Mouse (Mus musculus): ENCODE results near the gene Abca14. TPM values are rescaled to one million over a fixed set of nuclear protein-coding genes. Genes with fewer than 3 reads are reported as not detected.

Gene Abca14
- polyA plus RNA-seq, 1 experiment: not detected

DNA sequence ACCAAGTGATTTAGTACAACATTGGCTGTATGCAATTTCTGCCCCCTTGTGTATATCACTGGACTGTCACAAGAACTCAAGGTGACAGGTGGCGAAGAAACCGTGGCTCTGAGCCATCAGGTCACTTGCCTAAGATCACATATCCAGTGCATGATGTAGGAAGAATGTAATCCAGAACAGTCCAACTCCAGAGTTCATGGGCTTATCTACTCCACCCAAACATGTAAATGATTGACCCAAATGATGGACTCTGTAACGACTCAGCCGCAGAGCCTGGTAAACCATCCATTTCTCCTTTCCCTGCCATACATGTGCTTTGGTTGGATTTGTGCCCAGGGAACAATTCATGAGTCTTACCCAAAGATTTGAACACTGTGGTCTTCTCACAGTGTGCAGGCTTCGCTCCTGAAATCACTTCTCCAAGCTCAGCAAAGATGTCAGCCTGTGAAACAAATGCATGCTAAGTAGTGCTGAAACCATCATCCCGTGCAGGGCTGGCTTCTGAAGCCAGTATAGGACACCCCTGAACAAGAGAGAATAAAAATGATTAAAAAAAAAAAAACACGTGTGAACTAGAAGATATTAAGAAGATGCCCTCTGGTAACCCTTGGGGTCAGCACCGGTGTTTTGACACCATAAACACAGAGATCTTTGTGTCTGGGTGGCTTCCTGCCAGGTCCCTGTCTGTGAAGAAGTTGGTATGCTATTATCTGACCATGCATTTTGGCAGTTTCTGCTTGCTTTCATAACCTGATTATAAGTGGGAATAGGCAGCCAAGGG lies 14.2 kb upstream of the Abca14 start:
- Histone ChIP-seq H3K4me1 (ENCODE audit: control insufficient read depth, insufficient read depth, insufficient read length, low read length) (no peaks in the 10 kb centered on the region), H3K27ac (replicated peaks; ENCODE audit: low read depth, low read length) (no peak overlapping the region), H3K4me3 (ENCODE audit: insufficient read depth, low read depth, low read length) (no peak overlapping the region)

DNA sequence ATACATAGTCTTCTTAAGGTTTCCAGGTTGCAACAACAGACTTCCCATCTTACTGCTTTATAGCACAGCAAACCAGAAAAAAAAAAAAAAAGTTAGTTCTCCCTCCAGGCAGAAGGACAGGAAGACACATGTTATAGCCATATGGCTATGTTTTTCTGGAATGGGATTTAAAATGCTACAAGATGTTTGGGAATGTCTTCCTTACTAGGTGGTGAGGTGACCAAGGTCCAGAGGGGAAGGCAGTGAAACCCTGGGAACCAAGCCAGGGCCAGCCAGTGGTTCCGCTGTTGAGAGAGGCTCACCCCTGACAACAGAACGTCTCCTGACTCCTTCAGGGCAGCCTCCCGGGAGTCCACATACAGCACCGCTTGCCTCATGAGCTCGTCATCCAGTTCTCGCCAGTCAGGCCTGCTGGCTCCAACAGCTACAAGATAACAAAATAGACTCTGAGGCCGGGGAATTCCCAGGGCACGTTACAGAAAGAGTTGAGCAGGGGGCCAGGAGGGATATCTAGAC lies 13.6 kb upstream of the Abca14 start:
- Histone ChIP-seq H3K4me3 (ENCODE audit: insufficient read depth, low read depth, low read length) (no peak overlapping the region), H3K4me1 (ENCODE audit: control insufficient read depth, insufficient read depth, insufficient read length, low read length) (no peaks in the 10 kb centered on the region), H3K27ac (replicated peaks; ENCODE audit: low read depth, low read length) (no peak overlapping the region)

DNA sequence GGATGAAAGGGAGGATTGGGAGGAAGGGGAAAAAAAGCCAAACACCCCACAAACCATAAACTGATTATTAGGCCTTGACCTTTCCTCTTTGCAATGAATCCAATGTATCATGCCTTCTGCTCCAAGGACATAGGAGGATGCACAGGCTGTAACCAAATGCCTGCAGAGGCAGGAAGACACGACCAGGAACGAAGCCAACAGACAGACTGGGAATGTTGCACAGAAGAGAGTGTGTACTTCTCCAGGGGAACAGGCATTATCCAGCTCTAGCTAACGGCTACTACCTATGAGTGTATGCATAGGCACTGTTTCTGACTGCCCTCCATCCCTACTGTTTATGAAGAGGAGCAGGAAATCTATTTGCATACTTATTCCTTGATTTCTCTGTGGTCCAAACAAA lies 11.6 kb upstream of the Abca14 start:
- Histone ChIP-seq H3K27ac (replicated peaks; ENCODE audit: low read depth, low read length) (no peak overlapping the region), H3K4me1 (ENCODE audit: control insufficient read depth, insufficient read depth, insufficient read length, low read length) (no peaks in the 10 kb centered on the region), H3K4me3 (ENCODE audit: insufficient read depth, low read depth, low read length) (no peak overlapping the region)

DNA sequence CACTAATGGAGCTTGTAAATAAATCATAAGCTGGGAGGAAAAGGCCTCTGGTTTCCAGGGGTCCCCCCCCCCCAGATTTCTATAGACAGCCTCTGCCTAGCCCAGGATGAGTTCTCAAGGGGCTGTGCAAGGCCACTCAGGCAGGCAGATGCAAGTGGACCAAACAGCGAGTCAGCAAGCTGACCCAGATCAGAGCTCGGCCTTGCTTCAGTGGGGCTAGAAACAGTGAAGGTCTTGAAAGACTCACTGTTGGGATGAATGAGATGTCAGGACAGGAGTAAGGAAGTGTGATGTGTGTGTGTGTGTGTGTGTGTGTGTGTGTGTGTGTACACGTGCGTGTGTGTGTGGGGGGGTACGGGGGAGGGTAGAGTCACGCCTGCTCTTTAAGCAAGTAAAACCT lies 10.9 kb upstream of the Abca14 start:
- no peak overlapping the region for H3K4me3 ChIP-seq (ENCODE audit: insufficient read depth, low read depth, low read length)
- no peak overlapping the region for H3K27ac ChIP-seq (replicated peaks; ENCODE audit: low read depth, low read length)
- H3K4me1 ChIP-seq (ENCODE audit: control insufficient read depth, insufficient read depth, insufficient read length, low read length): no peaks in the 10 kb centered on the region

DNA sequence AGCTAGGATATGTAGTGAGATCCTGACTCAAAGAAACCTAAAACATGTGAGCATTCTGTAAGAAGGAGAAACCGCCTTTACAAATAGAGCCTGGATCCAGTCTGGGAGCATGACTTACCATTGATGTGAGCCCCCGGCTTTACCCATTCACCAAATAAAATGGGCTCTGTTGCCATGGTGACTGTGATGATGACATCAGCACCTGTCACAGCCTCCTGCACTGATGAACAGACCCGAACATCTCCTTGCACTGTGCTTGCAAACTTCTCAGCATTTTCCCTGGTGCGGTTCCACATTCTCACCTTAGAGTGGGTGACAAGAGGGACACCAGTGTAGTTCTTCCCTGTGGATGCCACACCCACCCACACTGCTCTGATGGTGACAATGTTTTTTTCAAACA lies 8.6 kb upstream of the Abca14 start:
- H3K4me1 ChIP-seq (ENCODE audit: control insufficient read depth, insufficient read depth, insufficient read length, low read length): no peaks in the 10 kb centered on the region
- H3K4me3 ChIP-seq (ENCODE audit: insufficient read depth, low read depth, low read length): no peak overlapping the region
- no peak overlapping the region for H3K27ac ChIP-seq (replicated peaks; ENCODE audit: low read depth, low read length)

DNA sequence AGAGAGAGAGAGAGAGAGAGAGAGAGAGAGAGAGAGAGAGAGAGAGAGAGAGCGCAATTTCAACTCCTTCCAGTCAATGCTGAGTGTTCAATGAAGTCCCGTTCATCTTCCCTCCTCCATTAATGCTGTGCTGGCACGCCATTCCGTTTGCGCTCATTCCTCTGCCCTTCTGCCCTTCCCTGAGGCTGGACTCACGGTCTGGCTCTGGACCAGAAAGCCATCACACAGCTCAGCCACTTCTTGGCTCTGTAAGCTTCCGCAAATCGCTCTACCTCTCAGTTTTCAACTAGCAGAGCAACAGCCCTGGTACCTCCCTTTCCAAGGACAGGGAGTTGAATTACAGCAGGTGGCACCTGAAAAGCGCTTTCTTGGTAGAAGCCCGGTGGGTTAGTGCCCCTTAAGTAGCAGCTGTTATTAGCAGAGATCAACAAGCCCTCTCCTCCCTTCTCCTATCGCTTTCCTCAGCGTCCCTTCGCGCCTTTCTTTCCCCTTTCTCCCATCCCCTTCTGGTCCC lies 2.5 kb upstream of the Abca14 start:
- 0 out of 2 replicates have a peak overlapping the region, but pooled peaks have one; percentile 3 for H3K4me3 ChIP-seq (ENCODE audit: insufficient read depth, low read depth, low read length)
- no peak overlapping the region for H3K27ac ChIP-seq (replicated peaks; ENCODE audit: low read depth, low read length)
- peaks cover 3% of the 10 kb centered on the region; the same call in 1 of the 2 replicates for H3K4me1 ChIP-seq (ENCODE audit: control insufficient read depth, insufficient read depth, insufficient read length, low read length)

DNA sequence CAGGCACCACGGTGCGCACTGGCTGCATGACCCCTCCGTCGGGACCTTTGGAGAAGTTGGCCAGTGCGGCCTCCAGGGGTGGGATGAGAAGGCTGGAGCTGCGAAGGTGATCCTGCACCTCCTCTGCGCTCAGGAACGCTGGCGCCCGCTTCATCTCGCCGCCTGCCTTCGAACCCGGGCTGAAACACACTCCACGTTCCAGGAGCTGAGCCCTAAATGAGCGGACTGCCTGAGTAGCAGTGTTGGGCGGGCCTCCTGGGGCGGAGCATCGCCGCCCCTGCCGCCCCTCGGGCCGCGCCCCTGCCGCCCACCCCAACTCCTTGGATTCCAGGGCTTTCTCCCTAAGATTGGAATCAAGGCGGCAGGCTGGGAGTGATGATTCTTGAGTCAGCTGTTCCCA lies 2.0 kb upstream of the Abca14 start, which contains the start of gene Crym:
Gene Crym (minus strand): TSS at position 341 of the 400 bp plus-strand sequence.
- no peak within 1 kb of the TSS for H3K27ac ChIP-seq (replicated peaks; ENCODE audit: low read depth, low read length)
- H3K4me1 ChIP-seq (ENCODE audit: control insufficient read depth, insufficient read depth, insufficient read length, low read length): peaks cover 3% of the 10 kb centered on the region; the same call in 1 of the 2 replicates
- 0 out of 2 replicates have a peak within 1 kb of the TSS, but pooled peaks have one; percentile 3 for H3K4me3 ChIP-seq (ENCODE audit: insufficient read depth, low read depth, low read length)

DNA sequence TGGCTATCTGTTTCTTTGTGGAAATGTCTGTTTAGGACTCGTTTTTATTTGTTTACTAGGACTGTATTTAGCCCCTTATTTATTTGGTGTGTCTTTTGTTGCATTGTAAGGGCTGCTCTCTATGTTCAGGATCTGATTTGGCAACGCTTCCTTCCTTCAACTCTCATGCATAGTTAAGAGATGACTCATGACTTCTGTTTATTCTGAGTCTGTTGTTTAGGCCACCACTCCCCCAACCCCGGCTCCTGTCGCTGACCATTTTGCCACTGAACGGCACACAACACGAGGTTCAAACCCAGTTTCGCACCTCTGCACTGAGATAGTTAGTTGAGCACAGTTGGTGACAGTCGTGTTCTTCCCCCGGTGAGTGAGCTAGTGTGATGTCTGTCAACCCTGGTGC lies 2.2 kb downstream of the Abca14 start:
- Histone ChIP-seq H3K4me1 (ENCODE audit: control insufficient read depth, insufficient read depth, insufficient read length, low read length) (peaks cover 3% of the 10 kb centered on the region; the same call in 1 of the 2 replicates), H3K27ac (replicated peaks; ENCODE audit: low read depth, low read length) (no peak overlapping the region), H3K4me3 (ENCODE audit: insufficient read depth, low read depth, low read length) (no peak overlapping the region)

DNA sequence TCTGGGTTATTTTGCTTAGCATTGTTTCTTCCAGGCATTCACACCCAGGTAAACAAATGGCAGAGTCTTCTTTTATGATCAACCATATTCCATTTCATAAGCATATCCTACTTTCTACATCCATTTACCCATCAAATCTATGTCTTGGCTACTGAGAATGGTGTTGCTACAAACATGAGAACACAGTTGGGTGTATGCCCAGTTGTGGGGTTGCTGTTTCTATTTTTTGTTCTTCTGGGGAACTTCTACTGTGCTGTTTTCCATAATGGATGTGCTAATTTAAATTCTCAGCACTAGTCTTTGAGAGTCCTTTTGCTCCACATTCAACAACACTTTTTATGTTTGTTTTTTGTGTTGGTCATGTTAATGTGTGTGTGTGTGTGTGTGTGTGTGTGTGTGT lies 24.8 kb downstream of the Abca14 start:
- no peaks in the 10 kb centered on the region for H3K4me1 ChIP-seq (ENCODE audit: control insufficient read depth, insufficient read depth, insufficient read length, low read length)
- no peak overlapping the region for H3K4me3 ChIP-seq (ENCODE audit: insufficient read depth, low read depth, low read length)
- no peak overlapping the region for H3K27ac ChIP-seq (replicated peaks; ENCODE audit: low read depth, low read length)

DNA sequence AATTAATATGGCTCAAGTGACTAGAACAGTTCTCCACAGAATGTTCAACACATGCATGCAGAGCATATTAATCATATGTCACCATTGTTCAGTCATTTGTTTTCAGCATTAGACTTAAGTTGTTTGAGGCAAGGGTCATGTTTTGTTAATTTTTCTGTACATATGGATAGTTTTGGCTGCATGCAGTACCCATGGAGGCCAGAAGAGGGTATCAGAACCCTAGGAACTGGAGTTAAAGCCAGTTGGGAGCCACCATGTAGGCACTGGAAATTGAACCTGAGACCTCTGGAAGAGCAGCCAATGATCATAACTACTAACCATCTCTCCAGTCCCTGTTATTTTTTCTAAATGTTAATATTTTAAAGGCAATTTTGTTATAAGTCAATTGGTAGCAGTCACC lies 37.3 kb downstream of the Abca14 start:
- Histone ChIP-seq H3K4me1 (ENCODE audit: control insufficient read depth, insufficient read depth, insufficient read length, low read length) (no peaks in the 10 kb centered on the region), H3K27ac (replicated peaks; ENCODE audit: low read depth, low read length) (no peak overlapping the region), H3K4me3 (ENCODE audit: insufficient read depth, low read depth, low read length) (no peak overlapping the region)

DNA sequence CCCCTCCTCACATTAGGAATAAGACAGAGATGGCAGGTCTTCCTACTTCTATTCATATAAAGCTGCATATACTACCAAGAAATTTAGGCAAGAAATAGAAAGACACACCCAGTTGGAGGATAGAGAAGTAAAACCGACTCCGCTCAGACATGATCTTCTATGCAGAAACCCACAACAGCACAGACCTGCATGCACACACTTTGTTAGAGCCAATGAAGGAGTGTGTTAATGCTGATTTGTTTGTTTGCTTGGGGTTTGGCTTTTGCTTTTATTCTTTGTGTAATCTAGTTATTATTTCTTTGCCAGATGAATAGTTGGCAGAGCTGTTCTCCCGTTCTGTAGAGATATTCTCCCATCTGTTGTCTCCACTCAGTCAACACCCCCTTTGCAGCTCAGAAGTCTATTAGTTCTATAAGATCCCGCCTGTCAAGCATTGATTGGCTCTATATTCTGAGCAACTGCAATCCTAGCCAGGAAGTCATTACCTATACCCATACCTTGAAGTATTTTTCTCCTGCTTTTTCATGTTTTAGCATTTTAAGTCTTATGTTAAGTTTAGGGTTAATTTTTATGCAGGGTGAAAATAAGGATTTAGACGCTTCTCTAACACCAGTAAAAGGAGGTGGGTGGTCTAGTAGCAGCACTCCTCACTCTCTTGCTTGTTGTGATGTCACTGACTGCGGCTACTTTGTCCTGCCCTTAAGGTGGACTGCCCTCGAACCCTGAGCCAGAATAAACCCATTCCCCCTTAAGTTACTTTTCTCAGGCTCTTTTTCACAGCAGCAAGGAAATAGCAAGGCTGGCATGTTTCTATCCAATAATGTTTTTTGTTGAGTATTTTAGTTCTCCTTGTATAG lies 67.6 kb downstream of the Abca14 start:
- Histone ChIP-seq H3K4me3 (ENCODE audit: insufficient read depth, low read depth, low read length) (no peak overlapping the region), H3K4me1 (ENCODE audit: control insufficient read depth, insufficient read depth, insufficient read length, low read length) (no peaks in the 10 kb centered on the region), H3K27ac (replicated peaks; ENCODE audit: low read depth, low read length) (no peak overlapping the region)

DNA sequence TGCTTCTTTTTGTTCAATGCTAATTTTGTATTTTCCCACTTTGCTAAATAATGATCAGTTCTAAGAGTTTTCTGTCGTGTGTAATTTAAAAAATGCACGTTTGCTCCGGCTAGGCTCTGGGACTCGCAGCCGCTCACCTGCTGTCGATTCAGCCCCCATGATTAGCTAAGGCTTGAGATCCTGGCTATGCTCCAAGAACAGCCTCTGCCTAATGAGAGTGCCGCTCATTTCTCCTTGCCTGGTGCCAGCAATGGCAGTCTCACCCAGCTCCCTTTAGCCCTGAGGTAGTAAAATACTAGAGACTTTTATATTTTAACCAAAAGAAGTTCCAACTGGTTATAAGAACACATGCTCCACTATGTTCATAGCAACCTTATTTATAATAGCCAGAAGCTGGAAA lies 68.3 kb downstream of the Abca14 start:
- no peak overlapping the region for H3K27ac ChIP-seq (replicated peaks; ENCODE audit: low read depth, low read length)
- H3K4me1 ChIP-seq (ENCODE audit: control insufficient read depth, insufficient read depth, insufficient read length, low read length): no peaks in the 10 kb centered on the region
- no peak overlapping the region for H3K4me3 ChIP-seq (ENCODE audit: insufficient read depth, low read depth, low read length)

DNA sequence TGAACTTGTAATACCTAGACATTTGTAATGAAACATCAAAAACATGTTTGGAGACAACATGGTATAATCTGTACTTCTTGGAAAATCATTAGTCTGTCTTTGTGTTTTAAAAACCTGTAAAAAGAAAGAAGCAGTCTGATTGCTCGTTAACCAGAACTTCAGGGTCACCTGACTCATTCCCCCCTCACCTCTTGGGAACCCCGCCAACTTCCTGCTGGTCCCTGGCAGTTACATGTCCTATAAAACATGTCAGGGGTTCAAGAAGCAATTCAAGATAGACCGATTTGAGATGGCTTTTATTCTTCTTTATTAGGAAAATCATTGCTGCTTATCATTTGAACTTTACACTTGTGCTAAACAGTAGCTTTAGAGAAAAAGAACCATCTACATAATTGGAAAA lies 81.5 kb downstream of the Abca14 start:
- H3K4me1 ChIP-seq (ENCODE audit: control insufficient read depth, insufficient read depth, insufficient read length, low read length): no peaks in the 10 kb centered on the region
- no peak overlapping the region for H3K27ac ChIP-seq (replicated peaks; ENCODE audit: low read depth, low read length)
- H3K4me3 ChIP-seq (ENCODE audit: insufficient read depth, low read depth, low read length): no peak overlapping the region

DNA sequence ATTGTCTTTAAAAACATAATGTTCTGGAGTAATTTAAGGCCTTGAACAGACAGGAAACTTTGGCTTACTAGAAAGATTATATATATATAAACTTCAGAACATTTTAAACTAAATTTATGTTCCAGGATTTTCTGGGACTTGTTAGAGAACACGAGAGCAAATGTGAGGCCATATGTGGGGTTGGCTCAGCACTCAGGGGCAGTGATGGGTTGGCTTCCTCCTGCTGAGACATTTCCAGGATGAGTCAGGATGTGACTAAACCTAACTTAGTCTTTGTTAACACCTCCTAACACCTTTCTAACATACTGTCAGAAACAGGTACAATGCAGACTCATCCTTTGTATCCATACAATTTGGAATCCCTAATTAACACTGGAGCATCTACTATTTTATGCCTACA lies 112.3 kb downstream of the Abca14 start:
- H3K27ac ChIP-seq (replicated peaks; ENCODE audit: low read depth, low read length): no peak overlapping the region
- H3K4me3 ChIP-seq (ENCODE audit: insufficient read depth, low read depth, low read length): no peak overlapping the region
- no peaks in the 10 kb centered on the region for H3K4me1 ChIP-seq (ENCODE audit: control insufficient read depth, insufficient read depth, insufficient read length, low read length)

DNA sequence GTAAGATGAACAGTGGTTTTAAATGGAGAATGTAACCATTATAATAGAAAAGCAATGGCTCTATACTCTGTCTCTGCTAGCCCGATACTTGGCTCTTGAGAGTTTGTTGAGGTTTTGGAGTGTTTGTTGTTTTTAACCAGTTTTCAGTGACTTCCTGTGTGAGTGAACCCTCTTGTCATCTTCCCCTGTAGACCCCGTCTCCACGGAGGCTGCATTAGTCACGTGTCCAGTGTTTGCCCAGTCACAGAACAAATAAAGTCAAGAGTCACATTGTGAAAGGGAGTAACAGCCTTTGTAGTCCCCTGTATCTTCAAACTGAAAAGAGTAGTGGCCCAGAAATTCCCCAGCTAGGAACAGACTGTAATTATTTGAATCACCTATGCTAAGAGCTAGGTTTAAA lies 119.2 kb downstream of the Abca14 start:
- Histone ChIP-seq H3K27ac (replicated peaks; ENCODE audit: low read depth, low read length) (no peak overlapping the region), H3K4me1 (ENCODE audit: control insufficient read depth, insufficient read depth, insufficient read length, low read length) (no peaks in the 10 kb centered on the region), H3K4me3 (ENCODE audit: insufficient read depth, low read depth, low read length) (no peak overlapping the region)
